Mouse (Mus musculus) activated CD4-positive, CD25-positive, alpha-beta regulatory T cell (primary cell): ENCODE data around the gene Stxbp6. TPM values are rescaled to one million over a fixed set of nuclear protein-coding genes. Genes with fewer than 3 reads are reported as not detected.

Experiments used
- polyA plus RNA-seq, 2 experiments: library from polyadenylated mRNA; unstranded; fragments of 100-300 nt; shearing (Covaris generic); gene quantifications; one replicate each; pipeline ENCODE4 v1.2.1; 2017

Stxbp6 gene
- under 1 TPM; 0.50 to 0.98 TPM for polyA plus RNA-seq

DNA sequence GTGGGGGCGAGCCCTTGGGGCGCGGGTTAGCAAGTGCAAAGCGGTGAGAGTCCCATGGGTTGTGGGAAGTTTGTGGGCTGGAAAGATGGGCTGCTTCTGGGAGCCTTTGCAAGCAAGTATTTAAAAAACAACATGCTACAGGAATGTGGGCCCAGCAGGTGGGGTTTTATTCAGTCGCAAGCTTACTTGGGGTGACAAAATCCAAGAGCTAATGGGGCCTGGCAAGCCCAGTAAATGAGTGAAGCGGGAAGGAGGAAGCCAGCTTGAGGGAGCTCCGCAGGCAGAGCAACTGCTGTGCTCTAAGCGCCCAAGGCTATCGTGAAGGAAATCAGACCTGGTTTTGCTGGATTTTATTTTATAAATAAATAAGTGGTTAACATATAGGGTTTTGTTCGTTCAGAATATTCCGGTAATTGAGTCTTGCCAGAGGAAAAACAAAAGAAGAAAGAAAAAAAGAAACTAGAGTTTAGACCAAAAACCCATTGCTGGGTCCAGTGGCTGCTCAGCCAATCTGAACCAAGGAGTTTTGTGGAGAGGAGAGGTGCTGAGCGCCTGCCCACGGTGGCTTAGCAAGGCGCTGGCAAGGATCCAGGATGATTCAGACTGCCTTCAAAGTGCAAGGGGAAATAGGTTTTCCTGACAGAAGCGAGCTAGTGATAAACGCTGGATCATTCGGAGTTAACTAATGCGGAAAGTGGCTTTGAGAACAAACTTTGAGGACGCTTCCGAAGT is at the start of gene Stxbp6:
Gene Stxbp6, minus strand, starts transcription at position 99 of the 732 bp plus-strand sequence.

